Mouse (Mus musculus) ES-Bruce4 (cell line): ENCODE measurements around the gene Mgat4a.

ENCODE experiments used
- CTCF ChIP-seq: IDR thresholded peaks from one replicate; pipeline ENCODE4 v1.8.1; 2011; ENCODE audit warnings: low read depth, low read length
- EP300 ChIP-seq: IDR thresholded peaks from 2 replicates; pipeline ENCODE4 v1.6.1; 2011; ENCODE audit warnings: low read depth, low read length; ENCODE audit not compliant: insufficient read depth
- POLR2A ChIP-seq: IDR thresholded peaks from one replicate; pipeline ENCODE4 v1.8.1; 2011; ENCODE audit warnings: low read length; ENCODE audit not compliant: insufficient read depth

GRCm38 (mm10) chr1:37477928-37478327 is 62.9 kb downstream of the Mgat4a start:
- no peak for TF ChIP-seq EP300
- TF ChIP-seq POLR2A, result no peak
- TF ChIP-seq CTCF, result no peak
